Mouse (Mus musculus): Measurements from ENCODE around the gene Papss2.
"Not testable (repeated sequence)": the region's sequence is repeated elsewhere in the genome, so short reads cannot be mapped to it uniquely, and the experiment has no call there.

The Papss2 gene

GRCm38 (mm10) chr19:32638276-32638903, 42.8 kb downstream of the Papss2 start:
- DNase-seq (ENCODE audit: low spot score in 2 of 2) = no peak

GRCm38 (mm10) chr19:32641535-32641934, 45.9 kb downstream of the Papss2 start:
- no peak for DNase-seq (ENCODE audit: low spot score in 2 of 2)

GRCm38 (mm10) chr19:32641995-32642394, 46.4 kb downstream of the Papss2 start:
- no peak for DNase-seq (ENCODE audit: low spot score in 2 of 2)

- no peak for DNase-seq (ENCODE audit: low spot score in 2 of 2)
Measured at GRCm38 (mm10) chr19:32643642-32644041, 48.1 kb downstream of the Papss2 start.

- DNase-seq (ENCODE audit: low spot score in 2 of 2) = no peak
Measured at GRCm38 (mm10) chr19:32645939-32646338, 50.3 kb downstream of the Papss2 start.

- DNase-seq (ENCODE audit: low spot score in 2 of 2) = no peak
Measured at GRCm38 (mm10) chr19:32646382-32646781, 50.8 kb downstream of the Papss2 start.

- DNase-seq (ENCODE audit: low spot score in 2 of 2) = no peak
Measured at GRCm38 (mm10) chr19:32648019-32648571, 52.5 kb downstream of the Papss2 start.

GRCm38 (mm10) chr19:32651046-32651445, 55.5 kb downstream of the Papss2 start:
- DNase-seq (ENCODE audit: low spot score in 2 of 2) = no peak

GRCm38 (mm10) chr19:32653122-32653521, 57.5 kb downstream of the Papss2 start:
- no peak for DNase-seq (ENCODE audit: low spot score in 2 of 2)

- DNase-seq (ENCODE audit: low spot score in 2 of 2) = no peak
Measured at GRCm38 (mm10) chr19:32653630-32654362, 58.2 kb downstream of the Papss2 start.

- no peak for DNase-seq (ENCODE audit: low spot score in 2 of 2)
Measured at GRCm38 (mm10) chr19:32659346-32659745, 63.8 kb downstream of the Papss2 start.

GRCm38 (mm10) chr19:32662936-32663335, 67.3 kb downstream of the Papss2 start:
- DNase-seq (ENCODE audit: low spot score in 2 of 2) = no peak

- no peak for DNase-seq (ENCODE audit: low spot score in 2 of 2)
Measured at GRCm38 (mm10) chr19:32665243-32665642, 69.7 kb downstream of the Papss2 start.

- not testable (repeated sequence) for DNase-seq (ENCODE audit: low spot score in 2 of 2)
Measured at GRCm38 (mm10) chr19:32667830-32668229, 72.2 kb downstream of the Papss2 start.

GRCm38 (mm10) chr19:32675766-32676165, 80.2 kb downstream of the Papss2 start:
- DNase-seq (ENCODE audit: low spot score in 2 of 2) = no peak

- no peak for DNase-seq (ENCODE audit: low spot score in 2 of 2)
Measured at GRCm38 (mm10) chr19:32680894-32681293, 85.3 kb downstream of the Papss2 start.

GRCm38 (mm10) chr19:32683081-32683480, 87.5 kb downstream of the Papss2 start:
- no peak for DNase-seq (ENCODE audit: low spot score in 2 of 2)

- DNase-seq (ENCODE audit: low spot score in 2 of 2) = no peak
Measured at GRCm38 (mm10) chr19:32687721-32688120, 92.1 kb downstream of the Papss2 start.

GRCm38 (mm10) chr19:32688227-32688626, 92.6 kb downstream of the Papss2 start:
- DNase-seq (ENCODE audit: low spot score in 2 of 2) = not testable (repeated sequence)

- DNase-seq (ENCODE audit: low spot score in 2 of 2) = no peak
Measured at GRCm38 (mm10) chr19:32689724-32690123, 94.1 kb downstream of the Papss2 start.

GRCm38 (mm10) chr19:32696674-32697073, 101.1 kb downstream of the Papss2 start:
- DNase-seq (ENCODE audit: low spot score in 2 of 2) = no peak

GRCm38 (mm10) chr19:32702191-32702590, 106.6 kb downstream of the Papss2 start:
- DNase-seq (ENCODE audit: low spot score in 2 of 2) = no peak

- DNase-seq (ENCODE audit: low spot score in 2 of 2) = no peak
Measured at GRCm38 (mm10) chr19:32708996-32709395, 113.4 kb downstream of the Papss2 start.

All from urinary bladder, postnatal 4 days (tissue).